Mouse (Mus musculus) skeletal muscle tissue, adult 2 months (tissue): Measurements from ENCODE around the gene Satb2.

Experiments
- DNase-seq: peaks from one replicate; pipeline ENCODE4 v3.0.0-alpha.2; 2012; ENCODE audit warnings: low read depth, low spot score

Gene Satb2

DNA sequence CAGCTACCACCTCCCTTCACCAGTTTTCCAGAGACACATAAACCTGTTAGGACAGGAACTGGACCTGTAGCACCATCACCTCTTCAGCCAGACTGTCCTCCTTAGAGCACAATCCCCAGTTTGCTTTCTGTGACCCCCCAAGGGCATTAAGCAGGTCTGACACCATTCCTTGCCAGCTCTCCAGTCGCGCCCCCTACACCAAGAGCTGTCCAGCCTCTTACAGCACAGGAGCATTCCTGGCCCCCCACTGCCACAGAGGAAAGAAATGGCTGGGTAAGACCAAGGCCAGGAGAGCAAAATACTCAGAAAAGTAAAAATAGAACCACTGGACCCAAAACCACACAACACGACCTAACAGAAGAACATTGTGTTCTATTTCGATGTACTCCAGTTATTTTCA lies 48.4 kb downstream of the Satb2 start:
- DNase-seq = no peak

DNA sequence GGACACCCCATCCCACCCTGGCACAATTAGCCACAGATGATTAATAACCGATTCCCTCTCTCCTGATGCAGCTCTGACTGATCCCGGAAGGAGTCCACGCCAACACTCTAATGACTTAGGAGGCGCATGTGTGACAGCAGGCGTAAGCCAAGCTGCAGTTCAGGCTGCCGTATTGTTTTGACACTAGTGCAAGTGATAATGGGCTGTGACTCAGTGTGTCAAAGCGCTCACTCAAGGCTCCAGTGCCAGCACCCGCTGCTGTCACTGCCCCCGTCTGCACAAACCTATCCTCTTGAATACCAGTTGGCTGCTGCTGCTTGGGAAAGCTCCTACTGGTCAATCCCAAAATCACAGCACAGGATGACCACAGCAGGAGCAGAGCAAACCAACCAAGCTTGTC lies 49.7 kb downstream of the Satb2 start:
- DNase-seq = no peak

- DNase-seq = no peak
Measured at GRCm38 (mm10) chr1:56920472-56920871, 58.0 kb downstream of the Satb2 start.

- no peak for DNase-seq
Measured at GRCm38 (mm10) chr1:56914279-56914678, 64.2 kb downstream of the Satb2 start.

DNA sequence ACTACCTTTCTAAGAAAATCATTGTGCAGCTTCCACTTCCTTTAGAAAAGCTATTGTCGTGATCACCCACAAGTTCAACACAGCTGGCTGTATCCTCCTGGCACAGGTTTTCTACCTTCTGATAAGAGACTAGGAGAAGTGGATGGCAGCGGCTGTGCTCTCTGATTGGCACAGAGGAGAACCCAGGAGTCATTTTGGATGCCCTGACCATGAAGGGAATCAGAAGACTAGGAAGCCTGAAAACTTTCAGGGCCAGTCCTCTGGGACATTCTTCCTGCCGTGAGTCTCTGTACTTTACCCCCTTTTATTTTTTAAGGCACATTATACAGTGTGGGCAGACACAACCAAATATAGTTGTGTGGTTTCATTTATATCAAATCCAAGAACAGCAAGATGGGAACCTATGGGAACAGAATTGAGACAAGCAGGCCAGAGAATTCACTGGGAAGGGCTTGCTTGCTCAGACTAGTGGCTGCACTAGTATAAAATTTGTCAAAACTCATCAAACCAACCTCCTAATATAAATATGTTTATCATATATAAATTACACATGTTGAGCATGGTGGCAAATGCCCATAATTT lies 77.7 kb downstream of the Satb2 start:
- no peak for DNase-seq

DNA sequence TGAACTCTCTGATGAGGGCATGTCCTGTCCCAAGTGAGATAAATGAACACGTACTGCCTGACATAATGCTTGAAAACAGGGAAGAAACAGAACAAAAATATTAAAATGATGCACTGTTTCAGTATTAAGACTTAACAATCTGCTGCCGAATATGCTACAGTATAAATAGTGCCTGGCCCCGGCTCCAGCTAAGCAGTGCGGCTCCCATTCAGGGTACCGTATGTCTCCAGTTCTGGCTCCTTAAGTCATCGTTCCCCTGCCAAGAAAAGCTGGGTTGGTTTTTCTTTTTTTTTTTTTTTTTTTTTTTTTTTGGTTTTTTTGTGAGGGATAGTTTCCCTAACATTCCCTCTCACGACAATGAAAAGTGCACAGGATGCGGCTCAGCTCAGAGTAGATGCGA lies 78.3 kb downstream of the Satb2 start:
- no peak for DNase-seq

DNA sequence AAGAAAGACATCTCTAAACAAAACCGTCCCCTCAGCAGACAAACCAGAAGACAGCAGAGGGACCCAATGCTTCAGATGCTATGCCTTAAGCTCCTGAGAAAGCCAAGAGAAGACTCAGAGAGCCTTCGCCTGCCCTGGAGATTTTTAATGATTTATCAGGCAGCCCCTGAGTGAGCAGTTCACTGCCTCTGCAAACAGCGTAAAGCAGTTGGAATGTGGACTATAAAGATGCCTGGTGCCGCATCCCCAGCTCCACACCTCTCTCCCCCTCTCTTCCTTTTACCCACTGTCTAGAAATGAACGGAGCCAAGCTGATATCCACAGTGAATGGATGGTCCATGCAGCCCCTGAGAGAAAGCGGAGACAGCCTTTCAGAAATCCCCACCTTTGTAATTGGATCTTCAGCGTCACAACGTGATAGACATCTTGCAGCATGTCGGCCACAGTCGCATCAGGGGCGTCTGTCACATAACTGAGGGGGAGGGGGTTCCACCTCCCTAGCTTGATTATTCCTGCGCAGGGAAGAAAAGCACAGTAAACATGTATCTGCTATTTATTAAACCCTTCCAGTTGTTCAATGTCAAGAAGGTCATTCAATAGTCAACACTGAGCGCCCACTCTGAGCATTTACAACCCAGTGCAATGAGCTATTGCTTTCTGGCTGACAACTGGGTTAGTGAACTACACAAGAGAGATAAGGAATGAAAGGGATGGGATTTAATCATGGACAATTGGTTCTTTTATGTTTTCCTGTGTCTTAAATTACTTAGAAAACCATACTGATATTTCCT lies 79.6 kb downstream of the Satb2 start:
- DNase-seq = no peak

DNA sequence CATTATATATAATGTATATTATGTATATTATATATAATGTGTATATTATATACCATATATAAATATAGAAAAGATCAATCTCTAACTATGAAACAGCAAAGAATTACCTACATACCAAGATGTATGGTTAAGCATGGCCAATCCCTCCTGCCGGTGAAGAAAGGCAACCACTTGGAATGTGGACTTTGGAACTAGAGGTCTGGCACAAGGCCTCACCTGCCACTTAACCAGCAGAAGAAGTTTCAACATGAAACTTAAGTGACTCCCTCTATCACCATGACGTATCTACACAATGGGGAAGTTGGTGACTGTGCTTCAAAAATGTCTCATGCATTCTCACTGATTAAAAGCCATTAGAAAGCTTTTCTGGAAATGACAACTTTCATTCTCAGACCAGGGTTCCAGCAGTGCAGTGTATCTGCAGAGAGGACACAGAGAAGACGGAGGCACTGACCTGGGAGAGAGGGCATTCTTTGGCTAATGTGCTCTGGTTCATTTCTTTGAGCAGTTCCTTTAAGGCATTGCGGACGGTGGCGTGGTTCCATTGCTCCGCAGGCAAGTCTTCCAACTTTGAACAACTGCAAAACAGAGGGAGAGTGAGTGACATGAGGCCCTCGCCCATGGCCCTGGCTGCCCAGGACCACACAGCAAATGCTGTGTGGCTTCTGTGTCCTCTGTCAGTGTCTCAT lies 80.8 kb downstream of the Satb2 start:
- DNase-seq = no peak

DNA sequence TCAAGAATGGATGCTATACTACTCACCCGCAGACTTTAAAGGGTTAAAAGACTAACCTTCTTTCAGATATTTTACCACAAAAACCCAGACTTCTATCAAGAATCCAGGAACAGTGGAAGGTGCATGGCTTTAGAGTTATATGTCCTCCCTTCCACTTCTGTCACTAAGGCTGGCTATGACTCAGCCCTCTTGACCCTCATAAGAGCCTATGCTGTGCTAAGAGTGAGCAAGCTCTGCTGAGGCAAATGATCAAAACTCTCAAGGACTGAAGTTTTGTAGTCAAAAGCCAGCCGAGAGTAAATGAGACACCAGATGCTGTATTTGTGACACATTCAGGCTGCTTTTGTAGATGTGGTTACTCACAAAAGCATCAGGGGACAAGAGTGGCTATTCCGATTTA lies 81.8 kb downstream of the Satb2 start:
- no peak for DNase-seq

GRCm38 (mm10) chr1:56892766-56893165 lies 85.7 kb downstream of the Satb2 start:
- DNase-seq = no peak

GRCm38 (mm10) chr1:56888939-56889338 lies 89.5 kb downstream of the Satb2 start:
- no peak for DNase-seq

- DNase-seq = no peak
Measured at GRCm38 (mm10) chr1:56887524-56887923, 90.9 kb downstream of the Satb2 start.

GRCm38 (mm10) chr1:56871485-56871884 lies 107.0 kb downstream of the Satb2 start:
- DNase-seq = no peak

GRCm38 (mm10) chr1:56865246-56865645 lies 113.2 kb downstream of the Satb2 start:
- no peak for DNase-seq

GRCm38 (mm10) chr1:56862799-56863198 lies 115.7 kb downstream of the Satb2 start:
- no peak for DNase-seq

DNA sequence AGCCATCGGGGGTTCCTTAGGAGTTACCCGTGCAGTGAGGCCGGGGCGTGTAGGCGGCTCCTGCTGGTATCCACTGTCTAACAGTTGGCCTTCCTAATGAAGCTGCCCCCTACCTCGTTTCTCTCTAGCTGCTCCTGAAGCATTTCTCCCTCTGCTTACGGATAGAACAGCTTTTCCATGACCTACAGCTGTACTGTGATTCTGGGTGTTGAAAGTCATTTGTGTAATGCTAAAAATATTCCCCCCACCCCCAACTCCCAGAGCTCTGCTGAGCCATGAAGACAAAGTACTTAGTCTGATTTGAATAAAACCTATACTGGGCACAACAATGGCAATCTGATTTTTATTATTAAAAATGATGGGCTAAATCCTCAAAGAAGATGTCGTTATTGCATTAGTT lies 121.2 kb downstream of the Satb2 start:
- no peak for DNase-seq

- DNase-seq = no peak
Measured at GRCm38 (mm10) chr1:56850446-56850845, 128.0 kb downstream of the Satb2 start.

DNA sequence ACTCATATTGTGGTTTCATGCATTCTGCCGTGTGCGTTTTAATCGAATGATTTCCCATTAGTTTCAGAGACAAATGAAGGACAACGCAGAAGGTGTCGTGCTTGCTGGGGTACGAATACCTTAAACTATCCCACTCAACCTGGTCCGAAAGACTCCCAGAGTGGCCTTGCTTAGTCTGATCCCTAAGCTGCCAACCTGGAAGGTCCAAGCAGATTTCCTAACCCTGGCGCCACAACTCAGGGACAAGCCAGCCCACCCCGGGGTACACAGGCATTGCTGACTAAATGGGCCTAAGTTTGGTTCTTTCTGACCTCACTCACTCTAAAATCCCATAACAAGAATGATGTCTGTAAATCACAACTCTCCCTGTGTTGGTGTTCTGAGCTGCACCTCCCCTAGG lies 132.1 kb downstream of the Satb2 start:
- no peak for DNase-seq

DNA sequence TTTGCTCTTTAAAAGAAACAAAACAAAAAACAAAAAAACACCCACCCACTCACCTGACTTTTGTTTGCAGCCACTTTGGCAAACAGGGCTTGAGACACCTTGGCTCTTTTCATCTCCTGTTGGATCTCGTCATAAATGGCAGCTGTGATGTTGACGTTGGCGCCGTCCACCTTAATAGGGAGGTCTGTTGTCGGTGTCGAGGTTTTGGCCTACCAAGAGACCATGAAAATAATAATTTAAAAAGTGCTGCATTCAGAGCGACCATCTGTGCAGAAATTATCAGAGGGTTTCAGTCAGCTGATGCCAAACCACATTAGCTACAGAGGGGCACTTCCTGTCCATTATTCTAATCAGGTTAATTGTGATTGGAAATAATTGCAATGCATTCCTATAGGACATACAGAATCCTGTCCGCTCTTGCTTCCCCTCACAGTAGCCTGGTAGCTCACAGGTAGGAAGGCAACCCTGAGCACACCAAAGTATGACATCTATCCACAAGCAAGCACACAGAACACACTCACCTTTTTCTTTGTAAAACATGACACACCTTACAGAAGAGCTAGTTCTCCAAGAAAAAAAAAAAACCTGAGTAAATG lies 132.8 kb downstream of the Satb2 start:
- DNase-seq = no peak

DNA sequence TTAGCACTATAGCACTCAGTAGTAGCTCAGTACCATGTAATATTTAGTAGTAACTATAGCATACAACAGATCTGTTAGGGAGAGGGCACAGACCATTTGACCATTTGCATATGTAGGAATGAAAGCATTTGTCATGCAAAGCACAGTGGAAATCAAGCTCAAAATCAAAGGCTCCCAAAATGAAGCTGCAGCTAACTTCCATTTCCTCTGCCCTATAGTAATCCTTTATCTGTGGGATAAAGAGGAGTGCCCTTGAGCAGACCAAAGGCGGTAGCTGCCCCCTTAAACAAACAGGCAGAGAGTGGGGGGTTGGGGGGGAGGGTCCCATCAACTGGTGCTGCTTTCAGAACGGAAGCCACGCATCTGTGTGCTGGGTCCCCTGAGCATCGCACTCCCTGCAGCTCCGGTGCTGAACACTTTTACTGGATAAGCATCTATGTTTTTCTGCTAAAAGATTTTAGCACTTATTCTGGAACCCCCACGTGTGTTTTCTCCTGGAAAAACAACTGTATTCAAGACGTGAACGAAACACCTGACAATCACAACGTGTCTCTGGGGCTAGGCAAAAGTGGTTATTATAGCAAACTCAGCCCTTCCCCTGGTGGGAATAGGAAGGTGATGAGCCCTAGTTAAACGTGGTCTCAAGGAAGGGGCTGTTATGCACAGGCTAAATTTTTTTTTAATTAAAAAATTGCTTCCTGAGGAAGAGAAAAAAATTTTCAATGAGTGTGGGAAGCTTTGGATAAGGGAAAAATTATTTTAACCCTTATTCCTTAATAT lies 133.7 kb downstream of the Satb2 start:
- no peak for DNase-seq

DNA sequence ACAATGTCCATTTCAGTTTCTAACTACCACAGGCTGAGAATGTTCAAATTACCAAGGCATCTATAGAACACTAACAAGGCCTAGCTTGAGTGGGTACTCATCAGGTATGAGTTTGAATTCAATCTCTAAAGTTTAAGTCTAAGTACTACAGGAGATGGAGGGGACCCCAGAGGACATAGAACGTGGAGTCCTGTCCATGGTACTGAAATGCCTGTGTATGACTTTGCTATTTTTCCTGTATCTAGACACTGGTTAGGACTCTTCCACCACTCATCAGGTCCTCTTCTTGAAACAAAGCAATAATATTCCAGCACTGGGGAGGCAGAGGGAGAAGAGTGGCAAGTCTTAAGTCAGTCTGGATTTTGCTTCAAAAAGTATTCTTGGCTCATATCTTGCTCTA lies 139.5 kb downstream of the Satb2 start:
- no peak for DNase-seq
